Mouse (Mus musculus) lung, postnatal 0 days (tissue): ENCODE measurements around the gene Carmil1. TPM values are rescaled to one million over a fixed set of nuclear protein-coding genes. Genes with fewer than 3 reads are reported as not detected.

Experiments used
- ATAC-seq: fragments of 200-750 bp; cut with Nextera tagmentation; 2 replicates; pipeline ENCODE4 v1.8.0; 2017; ENCODE audit warnings: moderate library complexity
- DNase-seq: peaks from one replicate; pipeline ENCODE4 v3.0.0-alpha.2; 2016; ENCODE audit warnings: low spot score
- H3K27ac ChIP-seq: fragments of 300-500 bp; sonication (generic); 2 replicates; pipeline ENCODE4 v1.5.1; 2014; ENCODE audit warnings: antibody characterized with exemption, mild to moderate bottlenecking, low read length, mixed read lengths
- H3K27me3 ChIP-seq: fragments of 300-500 bp; sonication (generic); replicated peaks from 2 replicates; pipeline ENCODE4 v1.6.1; 2014; ENCODE audit warnings: low read length, mixed read lengths; ENCODE audit not compliant: insufficient read depth
- H3K36me3 ChIP-seq: fragments of 300-500 bp; sonication (generic); 2 replicates; pipeline ENCODE4 v1.6.1; 2014; ENCODE audit warnings: low read length, mixed read lengths; ENCODE audit not compliant: insufficient read depth
- H3K4me1 ChIP-seq: fragments of 300-500 bp; sonication (generic); 2 replicates; pipeline ENCODE4 v1.6.1; 2014; ENCODE audit warnings: antibody characterized with exemption, low read depth, low read length, mixed read lengths; ENCODE audit not compliant: insufficient read depth
- H3K4me2 ChIP-seq: fragments of 300-500 bp; sonication (generic); replicated peaks from 2 replicates; pipeline ENCODE4 v1.6.1; 2014; ENCODE audit warnings: low read depth, mild to moderate bottlenecking, low read length, moderate library complexity, mixed read lengths
- H3K4me3 ChIP-seq: fragments of 300-500 bp; sonication (generic); 2 replicates; pipeline ENCODE4 v1.5.1; 2014; ENCODE audit warnings: low read depth, low read length
- H3K9ac ChIP-seq: fragments of 300-500 bp; sonication (generic); replicated peaks from 2 replicates; pipeline ENCODE4 v1.6.1; 2014; ENCODE audit warnings: low read depth, mild to moderate bottlenecking
- H3K9me3 ChIP-seq: fragments of 300-500 bp; sonication (generic); 2 replicates; pipeline ENCODE4 v1.6.1; 2016; ENCODE audit warnings: low read length, mixed read lengths
- CTCF ChIP-seq: IDR thresholded peaks from 2 replicates; pipeline ENCODE4 v1.5.1; 2016; ENCODE audit warnings: antibody characterized with exemption, mild to moderate bottlenecking
- EP300 ChIP-seq: IDR thresholded peaks from 2 replicates; pipeline ENCODE4 v1.6.1; 2016; ENCODE audit warnings: antibody characterized with exemption, mild to moderate bottlenecking, control low read depth
- WGBS: fragments of 180-500 bp; shearing (Covaris S2); extraction: QIAGEN DNeasy Blood & Tissue Kit; methylation state at CpG from one replicate; pipeline ENCODE4 v1.1.7; 2014; 5-methylcytosine and 5-hydroxymethylcytosine counted together
- polyA plus RNA-seq: library from polyadenylated mRNA; unstranded; fragments of >200 nt; fragmentation: Nextera tagmentation; extraction: Ambion mirVana; gene quantifications from 2 replicates; pipeline ENCODE4 v1.2.1, GENCODE M21; 2015

Gene Carmil1
- polyA plus RNA-seq, 1 experiment from 2014 or later = 47.5 TPM

DNA sequence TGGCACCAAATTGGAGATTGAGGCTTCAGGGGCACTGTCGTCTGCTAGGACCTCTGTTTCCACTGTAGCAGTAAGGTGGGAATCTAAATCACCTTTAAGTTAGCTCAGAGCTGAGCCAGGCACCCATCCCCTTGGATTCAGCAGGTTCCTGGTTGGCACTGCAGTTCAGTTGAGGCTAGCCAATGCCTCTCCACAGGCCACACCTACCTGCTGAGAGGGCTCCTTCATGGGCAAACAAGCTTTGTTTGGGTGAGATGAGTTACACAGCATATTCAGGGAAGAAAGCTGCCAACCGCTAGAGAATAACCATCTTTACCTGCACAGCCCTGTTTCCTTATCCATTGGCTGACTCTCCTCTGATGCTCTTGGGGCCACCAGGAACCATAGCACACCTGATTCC, 149.9 kb downstream of the Carmil1 start:
- Histone ChIP-seq H3K4me3 (no peak overlapping the region), H3K27ac (no peak overlapping the region), H3K9me3 (no peaks in the 10 kb centered on the region), H3K27me3 (no peaks in the 10 kb centered on the region), H3K36me3 (0 out of 2 replicates have a peak, but pooled peaks cover 2% of the 10 kb centered on the region), H3K4me1 (no peaks in the 10 kb centered on the region), H3K9ac (no peak overlapping the region), H3K4me2 (no peak overlapping the region)
- WGBS = 79% methylated on average over 2 of the region's 2 CpGs
- ATAC-seq = no peak
- DNase-seq = no peak
- no peak for TF ChIP-seq CTCF
- TF ChIP-seq EP300 = no peak

- ATAC-seq (no peak), DNase-seq (no peak)
- H3K36me3 ChIP-seq = no peaks in the 10 kb centered on the region
- no peak overlapping the region for H3K4me3 ChIP-seq
- no peaks in the 10 kb centered on the region for H3K9me3 ChIP-seq
- no peaks in the 10 kb centered on the region for H3K27me3 ChIP-seq
- no peak for TF ChIP-seq CTCF
- no peak for TF ChIP-seq EP300
- 97% methylated on average over 1 of the region's 1 CpGs for WGBS
- no peak overlapping the region for H3K9ac ChIP-seq
- H3K4me2 ChIP-seq = no peak overlapping the region
- H3K27ac ChIP-seq = no peak overlapping the region
- H3K4me1 ChIP-seq = no peaks in the 10 kb centered on the region
These were observed 151.9 kb downstream of the Carmil1 start for GRCm38 (mm10) chr13:24128731-24129130.

GRCm38 (mm10) chr13:24125865-24126264, 154.7 kb downstream of the Carmil1 start:
- Histone ChIP-seq H3K27me3 (no peaks in the 10 kb centered on the region), H3K4me3 (no peak overlapping the region), H3K36me3 (no peaks in the 10 kb centered on the region), H3K27ac (no peak overlapping the region), H3K9ac (no peak overlapping the region), H3K4me1 (no peaks in the 10 kb centered on the region), H3K4me2 (no peak overlapping the region), H3K9me3 (no peaks in the 10 kb centered on the region)
- no peak for DNase-seq
- WGBS = 51% methylated on average over 6 of the region's 6 CpGs
- TF ChIP-seq EP300 (peak; percentile 55; the same call in 1 of the 2 replicates), CTCF (no peak)
- ATAC-seq = peak; percentile 56; the same call in 1 of the 2 replicates

GRCm38 (mm10) chr13:24117181-24117812, 163.3 kb downstream of the Carmil1 start:
- Histone ChIP-seq H3K9me3 (no peaks in the 10 kb centered on the region), H3K27ac (no peak overlapping the region), H3K27me3 (no peaks in the 10 kb centered on the region), H3K9ac (no peak overlapping the region), H3K4me1 (no peaks in the 10 kb centered on the region), H3K4me3 (no peak overlapping the region), H3K4me2 (no peak overlapping the region), H3K36me3 (no peaks in the 10 kb centered on the region)
- TF ChIP-seq CTCF = no peak
- TF ChIP-seq EP300 = no peak
- DNase-seq (peak; percentile 23), ATAC-seq (no peak)
- 72% methylated on average over 7 of the region's 7 CpGs for WGBS

DNA sequence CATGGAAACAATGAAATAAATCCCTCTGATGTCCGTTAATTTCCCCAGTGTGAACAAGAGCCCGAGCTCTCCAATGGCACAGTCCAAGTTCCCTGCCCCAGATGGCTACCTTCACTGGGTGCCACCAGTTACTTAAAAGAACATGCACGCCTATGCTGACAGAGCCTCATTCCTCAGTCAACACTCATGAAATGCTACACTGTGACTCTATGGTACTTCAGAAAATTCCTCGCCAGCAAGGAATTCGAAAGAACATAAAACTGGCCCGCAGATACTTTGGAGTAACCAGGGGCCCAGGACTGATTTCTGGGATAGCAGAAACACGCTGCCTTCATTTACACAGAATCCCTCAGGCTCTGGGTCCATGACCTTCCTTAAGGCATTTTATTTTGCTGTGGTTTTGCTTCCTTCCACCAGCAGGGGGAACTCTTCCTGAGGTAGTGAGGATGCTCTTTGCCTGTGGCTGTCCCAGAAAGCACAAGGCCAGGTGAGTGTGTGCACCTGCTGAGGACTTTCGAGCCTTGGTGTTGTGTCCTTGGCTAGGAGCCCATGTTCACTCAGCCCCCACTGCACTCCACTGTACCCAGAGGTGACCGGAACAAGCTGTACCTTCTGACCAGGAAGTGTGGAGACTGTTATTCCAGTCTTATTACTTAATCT, 167.8 kb downstream of the Carmil1 start:
- ATAC-seq (peak; percentile 96), DNase-seq (peak; percentile 89)
- H3K9me3 ChIP-seq = no peaks in the 10 kb centered on the region
- peak overlapping the region; percentile 87 for H3K27ac ChIP-seq
- 45% methylated on average over 9 of the region's 9 CpGs for WGBS
- no peak overlapping the region for H3K4me2 ChIP-seq
- no peaks in the 10 kb centered on the region for H3K4me1 ChIP-seq
- H3K27me3 ChIP-seq = no peaks in the 10 kb centered on the region
- no peak overlapping the region for H3K4me3 ChIP-seq
- no peaks in the 10 kb centered on the region for H3K36me3 ChIP-seq
- TF ChIP-seq EP300 (peak; percentile 98), CTCF (peak; percentile 87)
- H3K9ac ChIP-seq = no peak overlapping the region

GRCm38 (mm10) chr13:24110329-24110728, 170.3 kb downstream of the Carmil1 start:
- ATAC-seq (no peak), DNase-seq (no peak)
- Histone ChIP-seq H3K4me1 (no peaks in the 10 kb centered on the region), H3K9ac (no peak overlapping the region), H3K4me2 (no peak overlapping the region), H3K36me3 (0 out of 2 replicates have a peak, but pooled peaks cover 3% of the 10 kb centered on the region), H3K27ac (no peak overlapping the region), H3K27me3 (no peaks in the 10 kb centered on the region), H3K9me3 (no peaks in the 10 kb centered on the region), H3K4me3 (no peak overlapping the region)
- TF ChIP-seq CTCF = no peak
- TF ChIP-seq EP300 = no peak
- WGBS = 92% methylated on average over 7 of the region's 7 CpGs
